Mouse (Mus musculus) mesoderm, embryonic 11.5 days (tissue): ENCODE measurements at regions not wholly inside any gene's neighbourhood (a gene's known extent, or its start where the extent isn't known, plus 50 kb on each side); places are given as distances from the start of the nearest gene placed in this dataset.
A peak's percentile ranks its signal among the peaks of the same experiment; 100 is the strongest.
"Not testable (repeated sequence)": the region's sequence is repeated elsewhere in the genome, so short reads cannot be mapped to it uniquely, and the experiment has no call there.

Source experiments
- DNase-seq: peaks from one replicate; pipeline ENCODE4 v3.0.0-alpha.2; 2012; ENCODE audit warnings: low read depth, low spot score

DNA sequence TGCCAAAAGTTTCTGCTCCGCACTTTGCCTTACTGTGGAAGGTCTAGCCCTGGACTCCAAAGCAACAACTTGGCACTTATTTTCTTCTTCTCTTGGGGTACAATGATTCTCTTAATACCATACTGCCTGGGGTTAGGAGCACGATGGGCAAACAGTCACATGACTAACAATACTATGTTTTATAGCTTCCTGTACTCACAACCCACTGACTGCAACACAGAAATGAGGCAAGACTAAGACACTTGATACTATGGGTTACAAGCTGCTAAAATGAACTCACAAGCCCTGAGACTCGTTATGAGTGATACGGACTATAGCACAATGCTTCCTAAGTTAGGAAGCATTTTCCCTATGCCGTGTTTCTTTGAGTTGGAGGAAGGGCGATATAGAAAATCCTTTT is 222.3 kb upstream of the Zpld1 start:
- DNase-seq, result no peak

DNA sequence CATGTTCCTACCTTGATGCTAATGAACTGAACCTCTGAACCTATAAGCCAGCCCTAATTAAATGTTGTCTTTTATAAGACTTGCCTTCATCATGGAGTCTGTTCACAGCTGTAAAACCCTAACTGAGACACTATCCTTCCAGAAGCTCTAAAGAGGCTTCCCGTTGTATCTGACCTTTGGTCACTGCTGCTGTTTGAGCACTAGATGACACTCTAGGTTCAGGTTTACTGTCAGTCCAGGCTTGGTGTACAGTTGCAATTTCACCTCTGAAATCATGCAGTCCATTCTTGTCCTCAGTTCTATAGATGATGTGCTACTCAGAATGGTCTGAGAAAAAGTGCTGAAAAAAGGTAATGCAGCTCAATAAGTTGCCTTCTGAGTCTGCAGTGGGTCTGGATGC is 221.9 kb upstream of the Zpld1 start:
- no peak for DNase-seq

DNA sequence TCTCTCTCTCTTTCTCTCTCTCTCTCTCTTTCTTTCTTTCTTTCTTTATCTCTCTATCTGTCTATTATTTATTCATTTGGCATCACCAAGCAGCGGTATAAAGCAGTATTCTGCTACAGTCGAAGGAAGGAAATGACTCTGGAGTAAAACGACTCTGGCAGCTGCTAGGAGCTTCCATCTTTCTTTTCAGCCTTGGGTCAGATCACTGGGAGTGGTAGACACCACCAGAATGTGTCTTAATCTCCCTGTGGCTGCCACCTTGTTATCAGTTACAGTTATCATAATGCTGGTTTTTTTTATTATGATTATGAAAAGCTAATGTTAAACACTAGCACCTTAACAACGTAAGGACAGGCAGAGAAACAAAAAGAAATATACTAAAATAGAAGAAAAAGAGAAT is 219.2 kb upstream of the Zpld1 start:
- DNase-seq, result no peak

DNA sequence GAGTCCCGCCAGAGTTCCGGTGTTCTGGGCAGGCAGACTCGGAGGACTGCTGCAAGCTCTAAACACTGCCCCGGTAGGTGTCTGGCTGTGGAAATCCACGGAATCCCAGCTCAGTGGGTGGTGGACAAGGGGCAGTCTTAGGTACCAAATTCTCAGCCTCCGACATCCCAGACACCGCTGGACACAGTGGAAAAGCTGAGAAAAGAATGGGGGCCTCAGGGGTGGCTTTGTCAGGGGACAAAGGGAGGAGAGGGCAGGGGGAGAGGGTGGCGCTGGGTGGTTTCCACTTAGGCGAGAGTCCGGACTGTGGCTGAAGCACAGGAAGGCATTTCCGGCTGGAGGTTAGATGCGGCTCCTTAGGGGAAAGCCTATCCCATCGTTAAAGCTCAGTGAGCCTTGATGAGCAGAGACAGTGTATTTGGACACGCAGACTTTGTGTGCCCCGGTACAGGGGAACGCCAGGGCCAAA is 217.5 kb upstream of the Zpld1 start:
- no peak for DNase-seq

DNA sequence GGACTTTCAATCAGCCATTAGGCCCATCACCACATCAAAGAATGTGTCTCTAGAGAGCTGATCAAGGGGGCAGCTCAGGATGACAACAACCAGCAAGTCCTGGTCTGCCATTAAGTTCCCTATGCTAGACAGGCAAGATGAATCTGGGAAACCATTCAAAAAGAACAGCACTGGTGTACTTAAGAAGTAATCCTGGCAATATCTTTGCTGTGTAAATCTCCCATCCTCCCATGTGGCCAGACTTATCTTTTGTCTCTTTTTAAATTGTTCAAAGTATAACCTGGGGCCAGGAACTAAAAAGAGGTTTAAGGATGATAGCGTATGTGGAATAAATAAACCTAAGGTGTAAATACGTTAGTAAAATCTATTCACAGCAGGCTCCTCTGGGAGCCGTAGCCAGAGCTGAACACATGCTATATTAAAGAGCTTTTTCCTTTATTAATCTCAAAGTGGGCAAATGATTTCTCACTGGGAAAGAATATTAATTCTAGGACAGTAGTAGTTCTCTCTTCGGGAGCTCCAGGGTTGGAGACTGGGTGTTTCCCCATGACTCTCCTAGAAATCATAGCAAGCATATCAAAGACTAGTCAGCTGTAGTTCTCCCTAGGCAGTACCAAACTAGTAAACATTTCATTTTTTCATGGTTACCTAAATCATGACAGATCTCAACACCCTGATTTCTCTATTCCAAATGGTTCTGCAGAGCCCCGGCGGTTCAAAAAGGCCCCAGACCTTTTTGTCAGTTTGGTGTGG is 216.8 kb upstream of the Zpld1 start:
- DNase-seq, result no peak

DNA sequence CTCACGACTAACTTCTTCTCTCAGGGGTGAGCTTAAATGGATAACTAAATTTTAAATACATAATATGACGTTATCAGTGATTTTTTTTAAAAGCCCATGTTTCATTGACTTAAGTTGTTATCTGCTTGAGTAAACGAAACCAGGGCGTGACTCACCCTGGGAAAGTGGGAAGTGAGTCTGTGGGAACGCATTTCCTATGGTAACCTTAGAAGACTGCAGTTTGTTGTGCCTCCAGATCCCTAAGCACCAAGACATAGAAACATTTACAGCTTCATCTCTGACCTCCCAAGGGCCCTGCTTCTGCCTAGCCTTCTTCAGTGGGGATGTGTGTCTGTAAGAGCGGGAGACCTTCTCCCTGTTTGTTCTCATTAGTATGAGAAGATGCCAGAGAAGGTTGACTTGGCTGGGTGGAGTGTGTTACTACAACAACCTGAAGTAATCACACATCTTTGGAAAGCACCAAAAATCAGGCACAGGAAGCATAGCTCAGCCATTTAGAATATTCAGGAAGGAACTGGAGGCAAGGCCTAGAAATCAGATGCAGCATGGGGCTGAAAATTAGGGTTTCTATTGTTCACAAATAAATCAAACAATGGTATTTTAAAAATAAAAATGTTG is 207.1 kb upstream of the Zpld1 start:
- no peak for DNase-seq

DNA sequence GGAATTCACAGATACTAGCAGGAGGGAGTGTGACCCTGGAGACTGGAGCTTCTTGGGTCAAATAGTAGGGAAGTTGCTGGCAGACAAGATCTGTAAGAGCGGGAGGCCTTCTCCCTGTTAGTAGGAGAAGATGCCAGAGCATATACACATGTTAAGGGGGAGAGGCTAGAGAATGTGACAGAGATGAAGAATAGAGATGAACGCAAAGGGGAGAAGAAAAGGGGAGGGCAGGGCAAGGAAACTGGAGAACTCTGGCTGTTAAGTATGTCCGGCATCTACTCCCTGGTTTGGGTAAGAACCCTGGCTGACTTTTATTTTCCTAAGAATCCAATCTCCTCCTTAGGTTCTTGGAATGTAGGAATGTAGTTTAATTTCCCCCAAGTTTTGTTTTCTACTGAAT is 206.5 kb upstream of the Zpld1 start:
- no peak for DNase-seq

DNA sequence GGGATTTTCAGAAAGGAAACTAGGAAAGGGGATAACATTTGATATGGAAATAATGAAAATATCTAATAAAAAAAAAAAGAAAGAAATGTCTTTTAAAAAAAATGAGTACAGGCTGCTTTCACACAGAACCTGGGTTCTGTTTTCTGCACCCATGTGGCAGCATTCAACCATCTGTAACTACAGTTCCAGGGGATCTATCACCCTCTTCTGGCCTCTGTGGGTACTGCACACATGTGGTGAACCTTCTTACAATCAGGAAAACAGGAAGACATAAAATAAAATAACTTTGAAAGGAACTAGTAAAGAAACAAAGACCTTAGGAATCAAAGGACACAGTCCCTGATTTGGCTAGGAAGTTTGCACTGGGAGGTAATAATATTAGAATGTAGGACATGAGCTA is 205.5 kb upstream of the Zpld1 start:
- no peak for DNase-seq

DNA sequence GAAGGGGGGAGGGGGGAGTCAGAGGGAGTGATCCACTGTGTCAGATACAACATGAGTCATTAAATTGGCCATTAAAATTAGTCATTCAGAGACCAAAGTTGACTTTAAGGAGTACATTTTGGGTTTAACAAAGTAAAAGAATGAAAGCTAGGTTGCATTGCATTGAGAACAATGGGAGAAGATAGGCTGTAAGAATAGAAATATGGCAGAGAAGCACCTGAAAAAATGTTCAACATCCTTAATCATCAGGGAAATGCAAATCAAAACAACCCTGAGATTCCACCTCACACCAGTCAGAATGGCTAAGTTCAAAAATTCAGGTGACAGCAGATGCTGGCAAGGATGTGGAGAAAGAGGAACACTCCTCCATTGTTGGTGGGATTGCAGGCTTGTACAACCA is 202.0 kb upstream of the Zpld1 start:
- DNase-seq, result not testable (repeated sequence)

DNA sequence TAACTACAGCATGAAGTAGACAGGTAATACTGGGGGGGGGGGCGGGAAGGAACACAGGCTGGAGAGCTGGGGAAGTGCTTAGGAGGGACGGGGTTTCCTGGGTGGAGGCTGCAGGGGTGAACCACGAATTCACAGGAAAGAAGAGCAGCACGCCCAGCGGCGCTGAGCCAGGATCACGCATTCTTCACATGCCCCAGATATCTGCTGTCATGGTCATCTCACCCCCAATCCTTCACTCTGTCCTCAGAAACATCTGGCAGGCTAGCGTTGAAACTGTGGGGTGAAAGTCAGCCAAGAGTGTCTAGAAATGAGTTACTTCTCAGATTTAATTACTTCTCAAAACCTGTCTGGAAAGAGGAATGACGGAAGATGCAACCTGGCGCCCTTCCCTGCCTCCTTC is 197.3 kb upstream of the Zpld1 start:
- DNase-seq, result no peak

DNA sequence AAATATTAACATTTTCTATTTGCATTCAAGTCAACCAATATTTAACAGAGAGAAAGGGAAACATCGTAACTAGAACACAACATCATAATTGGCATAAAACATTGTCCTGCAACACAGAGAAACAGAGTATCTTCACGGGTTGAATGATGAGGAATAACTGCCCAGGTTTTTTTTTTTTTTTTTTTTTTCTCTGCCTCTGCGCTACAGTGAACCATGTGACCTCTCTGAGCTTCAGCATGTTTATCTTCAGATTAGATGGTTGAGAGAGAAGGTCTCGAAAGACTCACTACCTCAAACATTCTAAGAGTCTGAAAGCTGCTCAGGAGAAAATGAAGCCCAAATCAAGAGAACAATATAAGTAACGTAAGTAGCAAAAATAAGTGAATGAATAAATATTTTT is 196.4 kb upstream of the Zpld1 start:
- DNase-seq, result no peak

DNA sequence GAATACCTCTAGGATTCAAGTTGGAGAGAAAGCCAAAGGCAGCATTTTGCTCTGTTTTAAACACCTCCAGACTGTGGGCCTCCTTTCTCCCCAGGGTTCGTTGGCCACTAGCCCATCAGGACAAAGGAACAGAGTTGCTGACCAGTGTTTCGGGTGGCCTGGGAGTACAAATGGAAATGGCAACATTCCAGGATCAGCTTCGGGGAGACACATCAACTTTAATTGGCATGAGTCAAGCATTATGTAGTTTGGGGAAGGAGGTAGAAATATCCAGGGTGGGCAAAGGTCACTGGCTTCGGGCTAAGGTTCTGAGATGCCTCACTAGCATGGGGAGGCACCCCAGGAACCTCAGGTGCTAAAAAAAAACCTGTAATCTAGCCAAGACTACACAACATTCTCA is 194.3 kb upstream of the Zpld1 start:
- DNase-seq, result no peak

DNA sequence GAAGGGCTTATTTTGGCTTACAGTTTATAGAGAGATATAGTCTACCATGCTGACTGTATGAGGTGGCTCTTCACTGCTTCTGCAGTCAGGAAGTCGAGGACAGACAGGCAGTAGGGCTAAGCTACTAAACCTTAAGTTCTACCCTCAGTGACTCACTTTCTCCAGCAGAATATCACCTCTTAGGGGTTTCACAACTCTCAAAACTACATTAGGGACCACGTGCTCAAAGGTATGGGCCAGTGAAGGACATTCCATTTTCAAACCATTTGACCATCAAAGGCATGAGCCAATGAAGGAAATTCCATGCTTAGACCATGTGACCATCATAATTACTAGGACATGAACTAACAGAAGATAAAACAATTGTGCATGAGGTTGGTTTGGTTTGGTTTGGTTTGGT is 186.6 kb upstream of the Zpld1 start:
- no peak for DNase-seq

DNA sequence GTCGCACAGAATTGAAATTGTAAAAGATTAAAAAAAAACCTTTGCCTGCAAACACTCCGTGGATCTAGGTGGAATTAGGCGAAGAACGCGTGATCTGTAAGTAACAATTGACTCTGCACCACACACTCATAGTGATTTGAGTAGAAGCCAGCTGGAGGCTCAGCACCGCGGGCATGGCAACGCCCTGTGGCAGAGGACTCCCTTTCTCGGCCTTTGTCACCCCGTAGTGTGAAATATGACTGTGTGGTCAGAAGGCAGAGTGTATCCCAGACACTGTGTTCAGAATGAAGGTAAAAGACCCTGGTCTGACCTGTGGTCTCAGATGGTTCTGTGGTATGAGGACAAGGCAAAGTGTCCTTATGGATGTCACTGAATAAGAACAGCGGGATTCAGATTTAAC is 183.0 kb upstream of the Zpld1 start:
- DNase-seq, result no peak

DNA sequence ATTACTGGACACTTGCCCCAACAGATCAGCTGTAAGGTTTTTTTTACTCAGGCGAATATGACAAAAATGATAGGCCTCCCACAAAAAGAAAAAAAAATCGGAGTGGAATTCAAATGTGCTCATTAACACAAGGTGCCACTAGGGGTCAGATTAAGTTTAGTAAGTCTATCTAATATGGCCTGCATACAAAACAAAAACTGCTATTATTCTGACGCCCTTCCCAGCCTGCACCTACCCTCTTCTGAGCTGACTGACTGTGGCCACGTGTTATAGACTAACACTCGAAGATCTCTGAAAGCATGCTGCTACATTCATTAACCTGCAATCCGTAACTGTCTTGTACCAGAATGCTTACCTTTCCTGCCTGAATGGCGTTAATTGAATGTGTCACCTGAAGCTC is 182.5 kb upstream of the Zpld1 start:
- no peak for DNase-seq

DNA sequence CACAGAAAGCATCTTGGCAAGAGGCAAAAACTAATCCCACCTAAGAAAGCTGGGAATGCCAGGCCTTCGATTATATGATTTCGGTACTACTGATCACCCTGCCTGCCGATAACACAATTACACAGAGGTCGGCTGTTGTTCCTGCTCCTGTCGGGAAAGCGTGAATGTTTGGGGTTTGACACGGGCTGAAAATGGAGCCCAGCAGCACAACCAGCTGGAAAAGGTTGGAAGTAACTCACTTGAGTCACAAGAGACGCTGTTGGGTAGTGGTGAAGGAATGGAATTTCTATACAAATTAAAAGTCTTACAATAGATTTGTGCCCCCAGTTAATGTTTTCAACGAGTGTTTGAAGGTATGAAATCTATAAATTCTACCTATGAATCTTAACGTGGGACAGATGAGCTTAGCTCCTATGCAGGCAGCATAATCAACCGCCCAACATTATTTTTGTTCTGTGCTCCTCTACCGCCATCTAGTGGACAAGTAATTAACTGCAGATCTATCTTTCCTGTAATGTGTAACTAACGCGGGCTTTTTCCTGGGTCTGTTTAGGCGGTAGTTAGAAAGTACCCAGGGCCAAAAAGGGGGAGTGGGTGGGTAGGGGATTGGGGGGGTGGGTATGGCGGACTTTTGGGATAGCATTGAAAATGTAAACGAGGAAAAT is 178.9 kb upstream of the Zpld1 start:
- peak; percentile 79 for DNase-seq

DNA sequence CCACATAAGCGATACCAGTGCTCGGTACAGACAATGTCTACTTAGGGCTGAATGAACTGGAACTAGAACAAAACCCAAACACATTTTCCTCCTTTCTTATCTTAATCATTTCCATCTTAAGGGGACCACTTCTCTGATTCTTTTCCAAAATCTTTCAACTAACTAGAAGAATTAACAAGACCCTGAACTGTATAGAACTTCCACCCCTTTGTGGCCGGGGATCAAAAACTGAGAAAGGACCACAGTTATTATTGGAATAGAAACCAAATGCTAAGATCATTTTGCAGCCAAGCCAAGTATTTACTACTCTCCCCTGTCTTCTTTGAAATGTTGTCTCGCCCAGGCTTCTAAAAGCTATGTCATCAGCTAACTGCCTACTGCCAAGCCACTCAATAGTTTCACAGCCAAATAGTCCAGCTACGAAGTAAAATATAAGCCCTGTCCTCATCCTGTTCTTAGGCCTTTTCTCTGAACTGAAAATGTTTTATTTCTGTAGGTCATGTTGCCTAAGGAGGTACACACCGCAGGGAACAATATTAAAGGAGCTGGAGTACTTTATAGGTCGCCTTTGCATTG is 177.3 kb upstream of the Zpld1 start:
- no peak for DNase-seq

DNA sequence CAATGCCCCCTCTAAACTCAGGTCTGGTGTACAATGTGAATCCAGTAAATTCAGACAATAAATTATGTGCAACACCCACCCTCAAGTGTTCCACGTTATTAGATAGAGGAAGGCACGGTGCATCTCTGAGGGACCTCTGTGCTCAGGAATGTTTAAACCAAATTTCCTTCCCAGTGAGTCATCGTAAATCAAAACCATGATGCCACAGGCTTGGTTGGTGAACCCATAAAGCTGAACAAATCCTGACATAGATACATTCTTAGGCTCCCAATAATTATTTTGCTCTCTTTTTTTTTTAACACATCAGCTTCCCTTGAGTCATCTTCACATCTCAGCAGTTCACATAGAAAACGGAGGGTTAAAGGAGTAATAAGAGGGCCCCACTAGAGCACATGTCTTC is 173.6 kb upstream of the Zpld1 start:
- DNase-seq, result no peak

DNA sequence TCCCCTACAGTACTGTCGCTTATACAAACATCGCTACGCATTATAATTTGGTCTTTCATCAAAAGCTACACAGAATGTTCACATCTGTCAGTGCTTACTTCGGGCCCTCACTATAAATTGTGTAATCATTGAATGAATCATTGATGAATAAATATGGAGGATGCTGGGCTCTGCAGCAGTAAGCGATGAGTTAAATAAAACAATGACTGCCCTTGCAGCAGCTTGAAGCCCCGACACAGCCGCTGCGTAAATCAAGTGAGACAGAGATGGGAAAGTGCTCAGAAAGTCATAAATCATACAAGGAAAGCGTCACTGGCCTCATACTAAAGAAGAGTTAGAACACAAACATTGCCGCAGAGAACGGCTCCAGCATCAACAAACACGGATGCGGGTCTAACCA is 172.9 kb upstream of the Zpld1 start:
- peak; percentile 64 for DNase-seq

DNA sequence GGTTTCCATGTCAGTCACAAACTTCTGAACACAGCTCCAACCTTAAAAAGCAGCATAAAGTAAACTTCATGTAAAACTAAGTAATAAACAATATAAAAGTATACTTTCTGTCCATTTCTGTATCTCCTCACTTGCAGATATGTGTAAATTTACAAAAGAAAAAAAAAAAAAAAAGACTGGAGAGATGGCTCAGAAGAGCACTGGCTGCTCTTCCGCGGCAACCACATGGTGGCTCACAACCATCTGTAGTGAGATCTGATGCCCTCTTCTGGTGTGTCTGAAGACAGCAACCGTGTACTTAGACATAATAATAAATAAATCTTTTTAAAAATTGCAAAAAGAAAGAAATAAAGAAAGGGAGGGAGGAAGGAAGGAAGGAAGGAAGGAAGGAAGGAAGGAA is 171.9 kb upstream of the Zpld1 start:
- no peak for DNase-seq

DNA sequence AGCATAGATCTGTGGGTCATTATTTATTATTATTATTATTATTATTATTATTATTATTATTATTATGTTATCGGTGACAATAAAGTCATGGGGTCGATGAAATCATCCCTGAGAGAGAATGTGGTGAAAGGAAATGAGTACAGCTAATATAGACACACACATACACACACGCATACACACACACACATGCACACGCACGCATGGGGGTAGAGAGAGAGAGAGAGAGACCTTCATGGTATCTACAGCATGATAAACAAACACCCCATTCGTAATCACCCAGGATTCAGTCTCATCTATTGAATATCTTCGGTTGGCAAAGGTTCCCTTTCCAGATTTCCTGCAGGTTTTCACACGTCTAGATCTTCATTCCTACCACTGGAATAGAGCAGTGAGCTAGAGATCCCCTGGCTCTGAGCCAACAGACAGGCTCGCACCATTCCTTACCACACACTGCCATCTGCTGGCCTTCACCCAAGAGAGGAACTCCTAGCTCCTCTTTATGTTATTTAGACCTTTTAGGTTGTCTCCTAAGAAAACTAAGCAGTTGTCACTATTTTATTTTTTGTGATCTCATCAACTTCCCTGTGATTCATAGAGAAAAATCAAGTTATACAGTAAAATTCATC is 171.2 kb upstream of the Zpld1 start:
- peak; percentile 91 for DNase-seq

DNA sequence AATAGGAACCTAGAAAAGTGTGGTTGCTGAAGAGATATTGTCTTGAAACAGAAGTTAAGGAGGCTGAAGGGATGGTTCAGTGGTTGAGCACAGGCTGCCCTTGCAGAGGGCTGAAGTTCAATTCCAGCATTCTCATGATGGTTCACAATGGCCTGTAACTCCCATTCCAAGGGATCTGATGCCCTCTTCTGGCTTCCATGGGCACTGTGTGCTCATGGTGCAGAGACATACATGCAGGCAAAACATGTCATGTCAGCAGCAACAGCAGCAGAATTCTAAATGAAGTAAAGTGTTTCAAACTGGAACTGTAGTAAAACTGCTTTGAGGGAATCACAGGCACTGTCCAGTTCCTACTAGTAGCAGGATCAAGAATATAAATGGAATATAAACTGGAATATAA is 162.7 kb upstream of the Zpld1 start:
- DNase-seq, result no peak
